18 mouse cellular contexts compared by ENCODE assay signal in the genomic region with DNA sequence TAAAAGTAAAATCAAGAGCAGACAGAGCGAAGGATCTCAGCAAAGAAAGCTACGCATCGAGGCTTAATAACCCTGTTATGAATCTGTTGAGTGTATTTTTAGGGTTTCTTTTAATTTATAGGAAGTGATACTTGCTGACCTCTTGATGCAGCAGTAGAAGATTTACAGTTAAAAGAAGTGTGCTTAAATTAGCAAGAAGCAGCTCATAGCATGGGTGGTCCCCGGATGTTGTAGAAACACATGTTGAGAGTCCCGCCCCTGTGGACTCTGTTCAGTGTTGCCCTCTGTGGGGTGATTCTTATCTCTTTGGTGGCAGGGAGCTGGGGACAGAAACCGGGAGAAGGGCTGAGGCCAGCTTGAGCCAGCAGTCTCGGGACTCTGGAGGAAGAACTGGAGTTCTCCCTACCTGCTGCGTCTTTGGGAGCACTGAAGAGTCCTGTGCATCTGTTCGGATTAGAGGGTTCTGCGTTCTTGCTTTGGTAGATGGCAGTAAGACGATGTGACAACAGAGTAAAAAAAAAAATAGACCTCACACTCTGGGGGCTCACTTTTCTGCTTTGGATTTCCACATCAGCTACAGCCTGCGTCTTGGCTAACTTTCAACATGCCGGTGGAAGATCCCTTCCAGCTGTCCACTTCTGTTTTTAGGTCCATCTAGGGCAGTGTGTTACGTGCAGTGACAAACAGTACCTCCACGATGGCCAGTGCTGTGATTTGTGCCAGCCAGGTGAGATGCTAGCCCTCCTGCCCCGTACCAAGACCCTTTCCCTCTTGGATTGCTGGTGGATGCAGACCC. TPM values are rescaled to one million over a fixed set of nuclear protein-coding genes. Genes with fewer than 3 reads are reported as not detected.
DNase-seq lines count a peak whose midpoint lies in the region; TF ChIP-seq lines count a peak whose summit lies in the region.
"Had no signal": no experiment of that assay in that cellular context is flagged by ENCODE, and none has a peak within 500 bp of the region (broad histone marks: within the 10 kb centered on the region; RNA-seq: fewer than 3 reads in every experiment).

No protein-coding gene starts in this region.

- H3K4me3 ChIP-seq in spleen, adult 2 months (ENCODE audit: extremely low read depth, insufficient read depth, insufficient read length): no peak overlapping the region
- H3K4me3 ChIP-seq: erythroblast, embryonic 14.5 days; hindbrain, embryonic 10.5 days; limb, embryonic 15.5 days; midbrain, embryonic 10.5 days had no signal

- no peak for TF ChIP-seq POLR2A in spleen, adult 2 months (IDR thresholded peaks at IDR 0.05; ENCODE audit: low read depth, low read length)

- intact Hi-C loops in heart, postnatal 14 days (cut with DNase I): no loop called here

- 58% methylated on average over 16 of the region's 16 CpGs for WGBS in spleen, adult 2 months

- peak; percentile 21 to 32 for DNase-seq in heart, postnatal 14 days
- DNase-seq in heart, adult 8-10 months (ENCODE audit: low spot score): no peak
- DNase-seq in spleen, adult 2 months (ENCODE audit: low read depth in 1 of 2, low spot score in 2 of 2): peak in 1 of 2 experiments; percentile 55
- no peak for DNase-seq in spleen, postnatal 14 days (ENCODE audit: low spot score in 2 of 2)
- peak; percentile 48 for DNase-seq in lung, postnatal 14 days
- peak; percentile 22 for DNase-seq in yolk sac, embryonic 10.5 days (ENCODE audit: low spot score)
- no peak for DNase-seq in frontal cortex, postnatal 25 days (ENCODE audit: low spot score in 2 of 2)
- DNase-seq in cerebellum, adult 18-20 months: no peak
- DNase-seq: cerebellum, adult 8-10 months; embryo, embryonic 11 days had no signal

- H3K36me3 ChIP-seq in spleen, adult 2 months (ENCODE audit: control insufficient read depth, insufficient read depth, low read length): peaks cover 20% of the 10 kb centered on the region
- H3K36me3 ChIP-seq: G1E; hindbrain, embryonic 10.5 days; limb, embryonic 15.5 days; midbrain, embryonic 10.5 days had no signal

- no peaks in the 10 kb centered on the region for H3K27me3 ChIP-seq in spleen, adult 2 months (ENCODE audit: control insufficient read depth, insufficient read depth, low read length)

- no peak for TF ChIP-seq CTCF in spleen, adult 2 months (IDR thresholded peaks at IDR 0.05; ENCODE audit: extremely low read depth, insufficient read depth, insufficient read length, insufficient replicate concordance)

- H3K27ac ChIP-seq in spleen, adult 2 months (ENCODE audit: insufficient read depth, low read length): peak overlapping the region; percentile 55
- H3K27ac ChIP-seq: hindbrain, embryonic 10.5 days; limb, embryonic 15.5 days; midbrain, embryonic 10.5 days had no signal

- H3K4me1 ChIP-seq in spleen, adult 2 months (ENCODE audit: control insufficient read depth, insufficient read depth, insufficient read length): peaks cover 20% of the 10 kb centered on the region; the same call in 1 of the 2 replicates
- H3K4me1 ChIP-seq: limb, embryonic 15.5 days had no signal

RNA-seq across cellular contexts. Expression of a gene that starts 6.4 kb away (rescaled TPM):
- total RNA-seq in heart, postnatal 14 days (2021): 1 to 10 TPM; 2.4 to 3.0 TPM
- total RNA-seq in heart, adult 8-10 months (2022): 1 to 10 TPM; 1.6 to 2.4 (median 1.9) TPM
- 66.9 and 97.0 TPM in 2 replicates for polyA plus RNA-seq in spleen, adult 2 months (2012; rRNA removed)
- polyA plus RNA-seq: G1E had no signal

RNA-seq across cellular contexts. Expression of a gene that starts 27.2 kb away (rescaled TPM):
- 10 to 100 TPM; 19.7 to 22.8 TPM for total RNA-seq in heart, postnatal 14 days (2021)
- 10 to 100 TPM; 15.2 to 18.9 (median 18.6) TPM for total RNA-seq in heart, adult 8-10 months (2022)
- 25.1 and 28.7 TPM in 2 replicates for polyA plus RNA-seq in spleen, adult 2 months (2012; rRNA removed)

RNA-seq across cellular contexts. Expression of a gene that starts 28.7 kb away (rescaled TPM):
- not detected for total RNA-seq in heart, postnatal 14 days (2021)
- total RNA-seq in heart, adult 8-10 months (2022): not detected
- not detected in 2 replicates for polyA plus RNA-seq in spleen, adult 2 months (2012; rRNA removed)
- total RNA-seq: G1E; gastrocnemius, postnatal 4 days had no signal
- polyA plus RNA-seq: C2C12; erythroblast, embryonic 14.5 days; G1E; hindbrain, embryonic 10.5 days; intestine, embryonic 14.5 days; limb, embryonic 15.5 days; midbrain, embryonic 10.5 days had no signal

Comparison
In these comparisons a context has a peak if more than half of its experiments do, and no peak if none do; other contexts are left out.
1. DNase-seq: peak in heart, postnatal 14 days (2 of 2), lung, postnatal 14 days (single experiment) and yolk sac, embryonic 10.5 days (single experiment); none in heart, adult 8-10 months (single experiment), spleen, postnatal 14 days (0 of 2), frontal cortex, postnatal 25 days (0 of 2) and cerebellum, adult 18-20 months (0 of 2).